Mouse (Mus musculus) testis, postnatal 10 days (tissue): ENCODE results near the gene Sipa1l2.

Experiments
- DNase-seq: peaks from one replicate; pipeline ENCODE4 v3.0.0; 2021; ENCODE audit warnings: low spot score

Sipa1l2 gene

GRCm38 (mm10) chr8:125510861-125511668 lies 58.5 kb downstream of the Sipa1l2 start:
- DNase-seq = no peak

GRCm38 (mm10) chr8:125509776-125510175 lies 59.8 kb downstream of the Sipa1l2 start:
- DNase-seq = peak; percentile 58

GRCm38 (mm10) chr8:125509175-125509574 lies 60.4 kb downstream of the Sipa1l2 start:
- no peak for DNase-seq

- DNase-seq = no peak
Measured at GRCm38 (mm10) chr8:125507291-125507690, 62.3 kb downstream of the Sipa1l2 start.

- DNase-seq = no peak
Measured at GRCm38 (mm10) chr8:125504605-125505257, 64.9 kb downstream of the Sipa1l2 start.

GRCm38 (mm10) chr8:125503808-125504207 lies 65.8 kb downstream of the Sipa1l2 start:
- DNase-seq = no peak

DNA sequence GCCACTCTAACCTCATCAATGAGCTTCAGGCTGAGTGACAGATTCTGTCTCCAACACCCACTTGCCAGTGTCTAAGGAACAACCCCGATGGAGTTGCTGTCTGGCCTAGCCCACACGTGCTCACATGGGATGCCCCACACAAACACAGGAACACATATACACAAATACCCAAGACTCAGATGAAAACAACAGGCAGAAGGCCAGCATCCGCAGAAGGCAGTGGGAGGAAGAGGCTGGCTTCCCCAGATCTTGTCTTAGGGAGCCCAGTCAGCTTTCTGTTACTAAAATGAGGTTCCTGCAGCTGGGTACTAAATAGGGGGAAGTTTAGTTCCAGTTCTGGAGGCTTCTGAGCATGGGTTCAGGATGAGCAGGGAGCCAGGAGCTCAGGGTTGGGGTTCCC lies 66.8 kb downstream of the Sipa1l2 start:
- no peak for DNase-seq

- no peak for DNase-seq
Measured at GRCm38 (mm10) chr8:125500005-125500404, 69.6 kb downstream of the Sipa1l2 start.

- no peak for DNase-seq
Measured at GRCm38 (mm10) chr8:125498508-125498907, 71.1 kb downstream of the Sipa1l2 start.

DNA sequence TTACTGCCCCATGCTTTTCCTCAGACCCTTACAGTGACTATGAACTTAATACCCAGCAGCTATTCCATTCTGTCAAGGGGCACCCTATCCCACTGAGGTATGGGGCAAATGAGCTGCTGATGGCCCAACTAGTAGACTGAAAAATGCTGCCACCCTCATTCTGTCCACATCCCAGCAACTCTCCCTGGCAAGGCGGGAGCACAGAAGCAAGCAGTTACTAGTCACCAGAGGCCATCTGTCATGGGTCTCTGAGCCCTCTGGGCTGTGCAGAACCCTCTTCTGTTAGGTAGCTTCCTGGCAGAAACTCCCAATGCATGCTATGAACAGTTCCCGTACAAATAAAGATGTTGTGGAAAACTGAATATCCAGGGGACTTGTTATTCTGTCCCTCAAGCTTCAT lies 74.1 kb downstream of the Sipa1l2 start:
- no peak for DNase-seq

- no peak for DNase-seq
Measured at GRCm38 (mm10) chr8:125493254-125493815, 76.3 kb downstream of the Sipa1l2 start.

DNA sequence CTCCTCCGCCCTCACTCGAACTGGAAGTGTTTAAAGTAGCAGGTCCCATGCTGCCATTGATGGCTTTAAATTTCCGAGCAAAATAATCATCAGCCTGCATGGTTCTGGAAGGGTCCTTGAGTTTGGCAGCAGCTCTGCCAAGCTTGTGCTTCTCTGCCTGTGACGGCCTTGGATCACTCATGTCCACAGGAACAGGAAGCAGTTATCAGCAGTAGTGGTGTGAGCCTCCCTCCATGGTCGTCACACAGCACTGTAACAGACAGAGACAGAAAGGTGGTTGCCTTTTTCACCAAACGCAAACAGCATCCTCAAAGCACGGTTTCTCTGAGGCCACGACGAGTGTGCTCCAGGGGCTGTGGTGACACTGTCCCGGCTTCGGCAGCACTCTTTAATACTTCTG lies 77.2 kb downstream of the Sipa1l2 start:
- DNase-seq = no peak

- no peak for DNase-seq
Measured at GRCm38 (mm10) chr8:125488747-125489146, 80.9 kb downstream of the Sipa1l2 start.

DNA sequence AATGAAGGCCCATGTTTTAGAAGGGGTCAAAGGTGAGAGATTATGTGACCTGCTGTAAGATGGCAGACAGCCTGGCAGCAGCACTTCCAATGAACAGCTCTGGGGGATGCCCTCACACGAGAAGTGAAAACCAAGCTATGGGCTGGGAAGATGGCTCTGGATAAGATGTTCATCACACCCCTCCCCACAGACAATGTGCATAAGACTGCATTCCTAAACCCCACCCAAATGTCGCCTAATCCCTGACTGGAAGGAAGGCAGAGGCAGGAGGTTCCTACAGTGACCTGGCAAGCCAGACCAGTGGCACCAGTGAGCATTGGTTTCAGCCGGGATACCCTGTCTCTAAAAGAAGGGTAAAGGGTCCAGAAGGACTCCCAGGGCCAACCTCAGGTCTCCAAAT lies 83.9 kb downstream of the Sipa1l2 start:
- no peak for DNase-seq

DNA sequence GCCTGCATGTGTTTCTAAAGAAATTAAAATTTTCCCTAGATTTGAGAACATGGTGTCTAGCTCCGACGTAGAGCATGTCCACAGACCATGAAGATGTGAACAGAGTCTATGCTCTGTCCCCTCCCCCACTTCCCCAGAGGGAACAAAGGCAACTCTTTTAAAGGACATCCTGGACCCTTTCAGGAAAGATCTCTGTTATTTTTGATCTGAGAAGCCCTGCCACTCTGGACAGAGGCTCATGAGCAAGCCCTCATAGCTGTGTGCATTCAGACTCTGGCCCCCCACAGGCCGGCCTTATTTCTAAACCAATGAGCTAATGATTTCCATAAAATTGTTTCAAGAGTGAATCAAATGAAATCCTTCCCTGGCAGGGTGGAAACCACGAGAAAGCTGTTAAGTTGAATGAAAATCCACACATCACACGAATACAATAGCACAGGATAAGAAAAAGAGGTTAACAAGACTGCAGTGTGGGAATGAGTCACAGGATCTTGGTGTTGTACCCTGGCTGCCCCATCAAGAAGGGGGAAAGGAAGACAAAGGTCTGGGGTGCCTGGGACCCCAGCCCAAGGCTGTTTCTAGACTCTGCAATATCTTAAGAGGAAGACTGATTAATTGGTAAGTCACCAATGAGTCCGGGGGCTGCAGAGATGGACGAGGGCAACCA lies 84.9 kb downstream of the Sipa1l2 start:
- no peak for DNase-seq

GRCm38 (mm10) chr8:125482491-125483096 lies 87.0 kb downstream of the Sipa1l2 start:
- no peak for DNase-seq

DNA sequence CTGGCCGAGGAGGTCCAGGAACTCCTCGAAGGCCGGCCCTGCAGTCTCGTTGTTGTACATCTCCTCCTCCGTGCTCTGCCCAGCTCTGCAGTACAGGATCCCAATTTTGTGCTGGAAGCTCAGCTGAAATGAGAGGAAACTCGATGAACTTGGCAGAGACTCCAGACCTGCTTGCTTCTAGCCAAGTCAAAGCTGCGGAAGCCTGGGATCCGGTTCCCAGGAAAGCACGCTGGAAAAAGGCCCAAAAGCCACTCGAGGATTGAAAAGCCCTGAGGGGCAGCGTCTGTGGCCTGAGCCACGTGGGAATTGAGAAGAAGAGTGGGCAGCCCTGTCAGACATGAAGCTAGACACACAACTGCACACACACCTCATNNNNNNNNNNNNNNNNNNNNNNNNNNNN lies 94.7 kb downstream of the Sipa1l2 start:
- DNase-seq = peak; percentile 58

DNA sequence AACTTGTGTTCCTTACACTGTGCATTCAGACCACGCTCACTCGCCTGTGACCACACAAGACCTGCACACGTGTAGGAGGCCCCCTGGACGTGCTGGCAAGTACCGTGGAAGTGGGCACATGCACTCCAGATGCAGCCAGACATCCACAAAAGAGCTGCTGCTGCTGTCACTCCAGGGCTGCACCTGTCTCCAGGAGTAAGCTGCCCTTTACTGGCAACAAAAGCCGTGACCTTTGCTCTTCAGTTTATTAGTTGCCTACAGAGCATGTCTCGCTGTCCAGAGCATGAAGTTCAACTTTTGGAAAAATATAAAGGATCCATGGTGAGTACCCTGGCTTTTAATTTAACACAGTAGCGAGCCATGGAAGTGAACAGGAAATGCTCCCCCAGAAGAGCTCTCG lies 98.2 kb downstream of the Sipa1l2 start:
- DNase-seq = no peak

DNA sequence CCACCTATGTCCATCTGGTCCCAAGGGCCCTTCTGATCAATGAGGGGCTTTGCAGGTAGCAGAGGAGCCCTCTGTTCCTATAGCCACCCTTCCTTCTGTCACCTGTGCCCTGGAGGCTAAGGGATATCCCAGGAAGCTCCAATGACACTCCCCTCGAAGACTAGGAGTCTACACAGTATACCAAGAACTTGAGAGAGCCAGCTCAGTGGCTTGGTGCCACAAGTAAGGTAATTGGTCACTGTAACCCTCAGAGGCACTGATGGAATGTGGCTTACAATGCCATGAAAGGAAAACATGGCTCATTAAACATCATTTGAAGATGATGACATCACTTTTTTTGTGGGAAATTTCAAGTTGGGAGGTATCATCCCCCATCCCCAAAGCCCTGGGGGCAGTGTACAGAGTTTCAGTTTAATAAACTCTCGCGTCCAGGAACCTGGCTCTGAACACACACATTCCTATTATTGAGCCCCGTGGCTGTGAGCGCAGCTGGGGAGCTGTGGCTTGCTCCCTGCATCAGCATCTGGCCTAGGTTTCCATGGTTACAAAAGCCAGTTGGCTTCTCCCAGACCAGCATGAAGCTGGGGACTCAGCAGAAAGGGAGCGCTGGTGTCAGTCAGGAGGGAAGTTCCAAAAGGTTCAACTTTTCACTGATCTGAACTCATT lies 104.3 kb downstream of the Sipa1l2 start:
- DNase-seq = no peak

GRCm38 (mm10) chr8:125462901-125463300 lies 106.7 kb downstream of the Sipa1l2 start:
- no peak for DNase-seq

- no peak for DNase-seq
Measured at GRCm38 (mm10) chr8:125461504-125461903, 108.1 kb downstream of the Sipa1l2 start.

GRCm38 (mm10) chr8:125460602-125461001 lies 109.0 kb downstream of the Sipa1l2 start:
- DNase-seq = no peak
